In the genomic region with DNA sequence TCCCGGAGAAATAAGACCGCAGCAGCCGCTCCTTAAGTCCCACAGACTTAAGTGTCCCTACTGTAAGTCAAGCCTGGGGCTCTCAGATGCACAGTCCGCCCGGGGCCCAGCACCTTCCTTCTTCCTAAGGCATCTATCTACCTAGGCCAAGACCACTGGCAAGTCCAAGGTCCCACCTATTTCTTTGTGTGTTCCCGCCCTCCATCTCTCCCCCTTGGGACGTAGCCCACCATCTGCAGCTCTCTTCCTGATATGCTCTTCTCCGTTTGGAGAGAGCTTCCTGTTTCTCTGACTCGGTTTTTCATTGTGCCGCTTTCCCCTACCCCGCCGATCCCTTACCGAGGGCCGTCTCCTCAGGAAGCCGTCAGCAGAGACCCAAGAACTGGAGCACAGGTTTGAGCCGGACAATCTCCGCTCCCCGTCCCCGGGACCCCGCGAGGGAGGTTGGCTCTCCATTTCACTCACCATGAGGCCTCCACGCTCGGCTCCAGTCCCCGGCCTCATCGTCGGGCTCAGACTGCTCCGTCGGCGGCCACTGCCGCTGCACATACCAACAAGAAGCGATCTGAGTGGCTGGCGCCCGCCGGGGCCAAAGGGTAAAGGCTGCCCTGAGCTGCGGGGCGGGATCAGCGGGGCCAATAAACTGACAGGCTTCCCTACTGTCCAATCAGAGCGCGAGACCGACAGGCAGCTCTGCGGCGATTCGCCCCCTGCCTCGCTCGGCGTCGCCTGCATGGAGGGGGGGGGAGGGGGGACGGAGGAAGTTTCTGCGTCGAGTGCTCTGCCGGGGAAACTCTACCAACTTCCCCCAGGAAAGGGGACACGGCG, we compare ENCODE assay signal across 7 mouse cellular contexts. TPM values are rescaled to one million over a fixed set of nuclear protein-coding genes. Genes with fewer than 3 reads are reported as not detected.
DNase-seq lines count a peak whose midpoint lies in the region; ATAC-seq lines count a peak whose summit lies in the region.

A gene (minus strand): TSS at position 601 of the 828 bp plus-strand sequence.

- H3K4me3 ChIP-seq in embryonic facial prominence, embryonic 12.5 days: peak within 1 kb of the TSS; percentile 86
- peak within 1 kb of the TSS; percentile 86 for H3K4me3 ChIP-seq in limb, embryonic 11.5 days (ENCODE audit: low read depth, low read length)
- H3K4me3 ChIP-seq in midbrain, embryonic 14.5 days (replicated peaks; ENCODE audit: low read depth, low read length): peak within 1 kb of the TSS; percentile 88

- peak; percentile 99 for ATAC-seq in embryonic facial prominence, embryonic 12.5 days (ENCODE audit: insufficient number of reproducible peaks, insufficient read depth, low FRiP score, low TSS enrichment)
- peak; percentile 97 for ATAC-seq in limb, embryonic 11.5 days (ENCODE audit: insufficient number of reproducible peaks, low FRiP score, low TSS enrichment, low read depth)
- ATAC-seq in midbrain, embryonic 14.5 days (ENCODE audit: low FRiP score, low TSS enrichment): peak; percentile 97

- peak within 1 kb of the TSS; percentile 96 for H3K27ac ChIP-seq in embryonic facial prominence, embryonic 12.5 days
- H3K27ac ChIP-seq in limb, embryonic 11.5 days (replicated peaks; ENCODE audit: low read depth, low read length): peak within 1 kb of the TSS; percentile 91
- peak within 1 kb of the TSS; percentile 97 for H3K27ac ChIP-seq in midbrain, embryonic 14.5 days (replicated peaks; ENCODE audit: low read depth, low read length)

- peak within 1 kb of the TSS; percentile 88 for H3K9ac ChIP-seq in embryonic facial prominence, embryonic 12.5 days
- peak within 1 kb of the TSS; percentile 92 for H3K9ac ChIP-seq in limb, embryonic 11.5 days (ENCODE audit: low read length)
- peak within 1 kb of the TSS; percentile 84 for H3K9ac ChIP-seq in midbrain, embryonic 14.5 days (replicated peaks; ENCODE audit: low read length)

- under 1% methylated on average over 40 of the region's 53 CpGs for WGBS in embryonic facial prominence, embryonic 12.5 days
- under 1% methylated on average over 52 of the region's 53 CpGs for WGBS in limb, embryonic 11.5 days
- under 1% methylated on average over 53 of the region's 53 CpGs for WGBS in midbrain, embryonic 14.5 days

- peaks cover 13% of the 10 kb centered on the region for H3K36me3 ChIP-seq in embryonic facial prominence, embryonic 12.5 days
- H3K36me3 ChIP-seq in limb, embryonic 11.5 days (ENCODE audit: control insufficient read depth, insufficient read depth, low read length): peaks cover 10% of the 10 kb centered on the region; the same call in 1 of the 2 replicates
- peaks cover 31% of the 10 kb centered on the region for H3K36me3 ChIP-seq in midbrain, embryonic 14.5 days (ENCODE audit: control insufficient read depth, insufficient read depth, low read length)

- DNase-seq in adrenal gland, postnatal 25 days: peak; percentile 100
- DNase-seq in heart, adult 11 months: peak; percentile 100
- DNase-seq in kidney, adult 18-20 months: peak; percentile 99
- DNase-seq in limb, embryonic 11.5 days (ENCODE audit: low spot score): peak; percentile 100
- peak; percentile 99 for DNase-seq in midbrain, embryonic 14.5 days
- peak; percentile 98 to 99 for DNase-seq in spleen, adult 18-20 months

- H3K9me3 ChIP-seq in embryonic facial prominence, embryonic 12.5 days: no peaks in the 10 kb centered on the region
- H3K9me3 ChIP-seq in limb, embryonic 11.5 days (ENCODE audit: control insufficient read depth, low read length): no peaks in the 10 kb centered on the region
- H3K9me3 ChIP-seq in midbrain, embryonic 14.5 days (ENCODE audit: control insufficient read depth, low read length): no peaks in the 10 kb centered on the region

- H3K27me3 ChIP-seq in embryonic facial prominence, embryonic 12.5 days: no peaks in the 10 kb centered on the region
- H3K27me3 ChIP-seq in limb, embryonic 11.5 days (ENCODE audit: control insufficient read depth, insufficient read depth, low read length): no peaks in the 10 kb centered on the region
- no peaks in the 10 kb centered on the region for H3K27me3 ChIP-seq in midbrain, embryonic 14.5 days (ENCODE audit: control insufficient read depth, insufficient read depth, low read length)

- peaks cover 16% of the 10 kb centered on the region; the same call in 1 of the 2 replicates for H3K4me1 ChIP-seq in embryonic facial prominence, embryonic 12.5 days
- H3K4me1 ChIP-seq in limb, embryonic 11.5 days (ENCODE audit: control insufficient read depth, insufficient read depth, low read length): no peaks in the 10 kb centered on the region
- peaks cover 12% of the 10 kb centered on the region; the same call in 1 of the 2 replicates for H3K4me1 ChIP-seq in midbrain, embryonic 14.5 days (ENCODE audit: control insufficient read depth, insufficient read depth, low read length)

- H3K4me2 ChIP-seq in embryonic facial prominence, embryonic 12.5 days (replicated peaks): peak within 1 kb of the TSS; percentile 55
- peak within 1 kb of the TSS; percentile 45 for H3K4me2 ChIP-seq in limb, embryonic 11.5 days (ENCODE audit: low read depth, severe bottlenecking)
- H3K4me2 ChIP-seq in midbrain, embryonic 14.5 days (ENCODE audit: low read length): peak within 1 kb of the TSS; percentile 64

RNA-seq across cellular contexts. Expression of the gene that starts here (rescaled TPM):
- total RNA-seq in adrenal gland, postnatal 25 days (2021): 85.4 and 91.3 TPM in 2 replicates
- polyA plus RNA-seq in embryonic facial prominence, embryonic 12.5 days (2016; fragmentation: Nextera tagmentation; extraction: Ambion mirVana): 148 and 155 TPM in 2 replicates
- 197 and 213 TPM in 2 replicates for polyA plus RNA-seq in limb, embryonic 11.5 days (2014; fragmentation: Nextera tagmentation; extraction: Ambion mirVana)
- 126 and 139 TPM in 2 replicates for polyA plus RNA-seq in midbrain, embryonic 14.5 days (2014; fragmentation: Nextera tagmentation; extraction: Ambion mirVana)

Comparison
In these comparisons a context has a peak if more than half of its experiments do, and no peak if none do; other contexts are left out.
1. Peak in every context shown above with its lines: DNase-seq, ATAC-seq, H3K4me3 ChIP-seq and H3K27ac ChIP-seq.